ENCODE assay signal across 13 mouse cellular contexts in genomic region chr1:137847311-137847923, GRCm38 (mm10).
DNase-seq lines count a peak whose midpoint lies in the region; ATAC-seq and TF ChIP-seq lines count a peak whose summit lies in the region.
"Had no signal": no experiment of that assay in that cellular context is flagged by ENCODE, and none has a peak within 500 bp of the region (broad histone marks: within the 10 kb centered on the region; RNA-seq: fewer than 3 reads in every experiment).

No protein-coding gene starts in this region.

- WGBS in hindbrain, postnatal 0 days: 65% methylated on average over 10 of the region's 10 CpGs
- 87% methylated on average over 10 of the region's 10 CpGs for WGBS in hindbrain, embryonic 11.5 days
- 48% methylated on average over 10 of the region's 10 CpGs for WGBS in forebrain, postnatal 0 days

- no peaks in the 10 kb centered on the region for H3K9me3 ChIP-seq in hindbrain, postnatal 0 days (ENCODE audit: low read length)
- H3K9me3 ChIP-seq in hindbrain, embryonic 11.5 days (ENCODE audit: control insufficient read depth, low read length): no peaks in the 10 kb centered on the region
- H3K9me3 ChIP-seq in forebrain, postnatal 0 days (ENCODE audit: low read length): no peaks in the 10 kb centered on the region
- H3K9me3 ChIP-seq: limb, embryonic 13.5 days; lung, embryonic 15.5 days had no signal

- no peak overlapping the region for H3K4me3 ChIP-seq in hindbrain, postnatal 0 days (ENCODE audit: low read length)
- no peak overlapping the region for H3K4me3 ChIP-seq in hindbrain, embryonic 11.5 days (ENCODE audit: low read depth, low read length)
- H3K4me3 ChIP-seq in forebrain, postnatal 0 days (ENCODE audit: low read depth, low read length): no peak overlapping the region
- H3K4me3 ChIP-seq: gastrocnemius, adult 2 months; limb, embryonic 13.5 days; lung, embryonic 15.5 days had no signal

- H3K4me1 ChIP-seq in hindbrain, postnatal 0 days (ENCODE audit: insufficient read depth, low read length): no peaks in the 10 kb centered on the region
- no peaks in the 10 kb centered on the region for H3K4me1 ChIP-seq in hindbrain, embryonic 11.5 days (replicated peaks; ENCODE audit: control insufficient read depth, insufficient read depth, low read length)
- no peaks in the 10 kb centered on the region for H3K4me1 ChIP-seq in forebrain, postnatal 0 days (ENCODE audit: insufficient read depth)
- H3K4me1 ChIP-seq: limb, embryonic 13.5 days had no signal

- no peak overlapping the region for H3K9ac ChIP-seq in hindbrain, postnatal 0 days (replicated peaks; ENCODE audit: low read length)
- H3K9ac ChIP-seq in hindbrain, embryonic 11.5 days (ENCODE audit: low read depth, low read length): no peak overlapping the region
- no peak overlapping the region for H3K9ac ChIP-seq in forebrain, postnatal 0 days
- H3K9ac ChIP-seq: limb, embryonic 13.5 days; lung, embryonic 15.5 days had no signal

- ATAC-seq in hindbrain, postnatal 0 days: no peak
- no peak for ATAC-seq in hindbrain, embryonic 11.5 days (ENCODE audit: low FRiP score)
- ATAC-seq in forebrain, postnatal 0 days: peak; percentile 73
- ATAC-seq in monocyte, adult 5-6 weeks (replicated peaks; ENCODE audit: insufficient number of reproducible peaks, low FRiP score, low TSS enrichment, poor library complexity, severe bottlenecking): no peak
- ATAC-seq: intestine, embryonic 16.5 days had no signal

- no peaks in the 10 kb centered on the region for H3K27me3 ChIP-seq in hindbrain, postnatal 0 days (ENCODE audit: insufficient read depth, low read length)
- no peaks in the 10 kb centered on the region for H3K27me3 ChIP-seq in hindbrain, embryonic 11.5 days (ENCODE audit: control insufficient read depth, insufficient read depth, low read length)
- H3K27me3 ChIP-seq in forebrain, postnatal 0 days (ENCODE audit: insufficient read depth, low read length): no peaks in the 10 kb centered on the region
- H3K27me3 ChIP-seq: limb, embryonic 13.5 days; lung, embryonic 15.5 days had no signal

- peak; percentile 78 for DNase-seq in hindbrain, postnatal 0 days (ENCODE audit: low spot score)
- no peak for DNase-seq in hindbrain, embryonic 11.5 days (ENCODE audit: low spot score)
- peak; percentile 54 for DNase-seq in cerebellum, adult 11-12 months
- DNase-seq in forebrain, postnatal 0 days: peak; percentile 86
- peak; percentile 41 to 71 for DNase-seq in right cerebral cortex, postnatal 10 days (ENCODE audit: low spot score in 2 of 2)
- no peak for DNase-seq in adrenal gland, postnatal 14 days
- no peak for DNase-seq in thymus, postnatal 4 days
- DNase-seq: gastrocnemius, adult 2 months; kidney, postnatal 4 days had no signal

- no peak for TF ChIP-seq CTCF in hindbrain, postnatal 0 days (IDR thresholded peaks at IDR 0.05; ENCODE audit: low read depth)
- no peak for TF ChIP-seq CTCF in forebrain, postnatal 0 days (IDR thresholded peaks at IDR 0.05; ENCODE audit: low read depth)

- H3K4me2 ChIP-seq in hindbrain, postnatal 0 days (ENCODE audit: low read depth, low read length): no peak overlapping the region
- no peak overlapping the region for H3K4me2 ChIP-seq in hindbrain, embryonic 11.5 days (replicated peaks; ENCODE audit: low read depth, low read length)
- no peak overlapping the region for H3K4me2 ChIP-seq in forebrain, postnatal 0 days (ENCODE audit: low read depth)
- H3K4me2 ChIP-seq: limb, embryonic 13.5 days; lung, embryonic 15.5 days had no signal

- no peak overlapping the region for H3K27ac ChIP-seq in hindbrain, postnatal 0 days
- H3K27ac ChIP-seq in hindbrain, embryonic 11.5 days (ENCODE audit: low read depth, low read length): no peak overlapping the region
- peak overlapping the region; percentile 6; the same call in 1 of the 2 replicates for H3K27ac ChIP-seq in forebrain, postnatal 0 days (ENCODE audit: low read depth, low read length)
- H3K27ac ChIP-seq: gastrocnemius, adult 2 months; limb, embryonic 13.5 days; lung, embryonic 15.5 days had no signal

- H3K36me3 ChIP-seq in hindbrain, postnatal 0 days (ENCODE audit: insufficient read depth, low read length): no peaks in the 10 kb centered on the region
- no peaks in the 10 kb centered on the region for H3K36me3 ChIP-seq in hindbrain, embryonic 11.5 days (ENCODE audit: control insufficient read depth, insufficient read depth, low read length)
- H3K36me3 ChIP-seq in forebrain, postnatal 0 days (ENCODE audit: insufficient read depth): no peaks in the 10 kb centered on the region
- H3K36me3 ChIP-seq: limb, embryonic 13.5 days; lung, embryonic 15.5 days had no signal

Comparison
In these comparisons a context has a peak if more than half of its experiments do, and no peak if none do; other contexts are left out.
1. DNase-seq: peak in hindbrain, postnatal 0 days (single experiment), cerebellum, adult 11-12 months (single experiment), forebrain, postnatal 0 days (single experiment) and right cerebral cortex, postnatal 10 days (2 of 2); none in hindbrain, embryonic 11.5 days (single experiment), adrenal gland, postnatal 14 days (single experiment) and thymus, postnatal 4 days (single experiment).